Mouse (Mus musculus) neural tube, embryonic 15.5 days (tissue): ENCODE measurements around the gene Gm9376. TPM values are rescaled to one million over a fixed set of nuclear protein-coding genes. Genes with fewer than 3 reads are reported as not detected.

ENCODE experiments used
- ATAC-seq: fragments of 200-750 bp; cut with Nextera tagmentation; 2 replicates; pipeline ENCODE4 v1.8.0; 2017; ENCODE audit warnings: mild to moderate bottlenecking, moderate TSS enrichment, moderate library complexity; ENCODE audit not compliant: low FRiP score
- H3K27ac ChIP-seq: fragments of 300-500 bp; sonication (generic); replicated peaks from 2 replicates; pipeline ENCODE4 v1.5.1; 2015; ENCODE audit warnings: mild to moderate bottlenecking, inconsistent platforms
- H3K27me3 ChIP-seq: fragments of 300-500 bp; sonication (generic); replicated peaks from 2 replicates; pipeline ENCODE4 v1.6.1; 2015; ENCODE audit warnings: inconsistent platforms
- H3K36me3 ChIP-seq: fragments of 300-500 bp; sonication (generic); 2 replicates; pipeline ENCODE4 v1.6.1; 2015; ENCODE audit warnings: inconsistent platforms
- H3K4me1 ChIP-seq: fragments of 300-500 bp; sonication (generic); 2 replicates; pipeline ENCODE4 v1.6.1; 2015; ENCODE audit warnings: inconsistent platforms
- H3K4me2 ChIP-seq: fragments of 300-500 bp; sonication (generic); 2 replicates; pipeline ENCODE4 v1.6.1; 2015; ENCODE audit warnings: inconsistent platforms, mild to moderate bottlenecking, moderate library complexity
- H3K4me3 ChIP-seq: fragments of 300-500 bp; sonication (generic); replicated peaks from 2 replicates; pipeline ENCODE4 v1.5.1; 2015; ENCODE audit warnings: mild to moderate bottlenecking, inconsistent platforms
- H3K9ac ChIP-seq: fragments of 300-500 bp; sonication (generic); replicated peaks from 2 replicates; pipeline ENCODE4 v1.6.1; 2015; ENCODE audit warnings: mild to moderate bottlenecking, inconsistent platforms
- H3K9me3 ChIP-seq: fragments of 300-500 bp; sonication (generic); replicated peaks from 2 replicates; pipeline ENCODE4 v1.6.1; 2016; ENCODE audit warnings: inconsistent platforms
- WGBS: fragments of 180-500 bp; shearing (Covaris S2); methylation state at CpG from one replicate; pipeline ENCODE4 v1.1.7; 2015; ENCODE audit warnings: mixed read lengths; 5-methylcytosine and 5-hydroxymethylcytosine counted together
- polyA plus RNA-seq: library from polyadenylated mRNA; unstranded; fragments of >200 nt; fragmentation: Nextera tagmentation; extraction: Ambion mirVana; gene quantifications from 2 replicates; pipeline ENCODE4 v1.2.1, GENCODE M21; 2015

The Gm9376 gene
- polyA plus RNA-seq: not detected in 2 replicates

GRCm38 (mm10) chr14:118266660-118267059 lies at the start of gene Gm9376:
Gene Gm9376, plus strand, starts transcription at chr14:118266960.
- Histone ChIP-seq H3K9me3 (no peaks in the 10 kb centered on the region), H3K27ac (no peak within 1 kb of the TSS), H3K36me3 (no peaks in the 10 kb centered on the region), H3K4me3 (no peak within 1 kb of the TSS), H3K9ac (no peak within 1 kb of the TSS), H3K27me3 (no peaks in the 10 kb centered on the region), H3K4me1 (no peaks in the 10 kb centered on the region), H3K4me2 (no peak within 1 kb of the TSS)
- no peak for ATAC-seq
- WGBS: 94% methylated on average over 2 of the region's 2 CpGs

GRCm38 (mm10) chr14:118220885-118221284 lies 45.9 kb upstream of the Gm9376 start:
- Histone ChIP-seq H3K27me3 (peaks cover 34% of the 10 kb centered on the region), H3K9me3 (no peaks in the 10 kb centered on the region), H3K27ac (no peak overlapping the region), H3K9ac (no peak overlapping the region), H3K4me1 (peaks cover 7% of the 10 kb centered on the region), H3K4me3 (no peak overlapping the region), H3K36me3 (no peaks in the 10 kb centered on the region), H3K4me2 (no peak overlapping the region)
- WGBS: 92% methylated on average over 1 of the region's 1 CpGs
- no peak for ATAC-seq

DNA sequence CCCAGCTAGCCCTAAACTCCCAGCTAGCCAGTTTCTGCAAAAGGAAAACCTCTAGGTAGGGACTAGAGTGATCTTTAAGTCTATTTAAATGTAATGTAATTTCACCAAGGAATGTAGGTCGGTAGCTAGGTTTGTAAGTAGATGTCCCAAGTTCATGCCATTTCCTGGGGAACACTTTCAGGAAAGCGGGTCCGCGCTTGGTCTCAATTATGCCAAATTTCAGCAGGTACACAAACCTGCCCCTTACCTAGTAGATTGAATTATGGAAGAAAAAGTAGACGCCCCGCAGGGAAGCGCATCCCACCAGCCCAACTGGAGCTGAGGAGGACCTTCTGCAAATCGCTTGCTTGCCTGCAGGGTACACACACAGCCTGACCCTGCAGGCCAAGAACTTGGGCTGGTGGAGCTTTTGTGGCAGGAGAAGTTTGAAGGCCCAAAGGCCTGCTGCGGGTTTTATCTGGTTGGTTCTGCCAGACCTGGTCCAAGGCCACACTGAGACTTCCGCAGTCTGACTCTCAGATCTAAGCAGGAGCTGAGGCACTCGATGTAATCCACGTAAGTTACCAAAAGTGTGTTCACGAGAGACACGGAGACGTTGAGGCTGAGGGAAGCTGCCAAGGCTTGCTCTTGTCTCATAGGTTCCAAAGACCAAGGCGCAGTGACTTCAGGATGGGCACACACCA lies 41.6 kb upstream of the Gm9376 start:
- peak overlapping the region; percentile 35 for H3K4me2 ChIP-seq
- H3K36me3 ChIP-seq: no peaks in the 10 kb centered on the region
- no peaks in the 10 kb centered on the region for H3K9me3 ChIP-seq
- no peak overlapping the region for H3K27ac ChIP-seq
- no peak for ATAC-seq
- H3K27me3 ChIP-seq: peaks cover 62% of the 10 kb centered on the region
- H3K4me1 ChIP-seq: peaks cover 28% of the 10 kb centered on the region
- 28% methylated on average over 16 of the region's 16 CpGs for WGBS
- no peak overlapping the region for H3K4me3 ChIP-seq
- no peak overlapping the region for H3K9ac ChIP-seq

GRCm38 (mm10) chr14:118225911-118226310 lies 40.8 kb upstream of the Gm9376 start:
- Histone ChIP-seq H3K4me1 (peaks cover 28% of the 10 kb centered on the region), H3K9ac (no peak overlapping the region), H3K4me3 (peak overlapping the region; percentile 9; the same call in 1 of the 2 replicates), H3K36me3 (no peaks in the 10 kb centered on the region), H3K4me2 (peak overlapping the region; percentile 35), H3K9me3 (no peaks in the 10 kb centered on the region), H3K27me3 (peaks cover 65% of the 10 kb centered on the region), H3K27ac (no peak overlapping the region)
- under 1% methylated on average over 21 of the region's 21 CpGs for WGBS
- peak; percentile 7; the same call in 1 of the 2 replicates for ATAC-seq

DNA sequence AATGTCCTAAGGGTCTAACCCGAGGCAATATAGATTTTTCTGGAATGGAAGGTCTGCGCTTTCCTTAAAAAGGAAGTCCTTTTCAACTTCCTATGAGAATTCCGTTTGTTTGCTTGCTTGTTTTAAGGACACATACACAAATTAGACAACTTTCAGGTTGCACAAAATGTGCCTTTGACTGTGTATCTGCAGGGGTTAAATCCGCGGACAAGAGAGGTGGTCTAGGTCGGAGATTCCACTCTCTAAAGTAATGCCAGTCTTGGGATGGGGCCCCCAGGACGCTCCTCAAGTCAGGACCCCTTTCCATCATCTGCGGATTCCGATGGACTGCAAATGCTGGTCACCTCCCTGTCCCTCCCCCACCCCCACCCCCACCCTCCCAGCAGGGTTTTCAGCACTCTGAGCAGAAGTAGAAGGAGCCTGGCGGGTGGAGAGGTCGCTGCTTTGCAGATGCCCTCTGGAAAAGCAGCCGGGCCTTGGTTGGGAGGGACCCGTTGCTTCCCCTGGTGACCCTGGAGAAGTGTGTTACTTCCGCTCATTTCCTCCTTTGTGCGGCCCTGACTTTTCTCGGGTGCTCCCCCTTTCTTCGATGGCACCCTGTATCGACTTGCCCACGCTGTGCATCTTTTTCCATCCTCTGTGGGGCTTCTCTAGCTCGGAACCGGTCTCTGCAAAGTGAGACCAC lies 40.1 kb upstream of the Gm9376 start:
- WGBS: 2% methylated on average over 21 of the region's 21 CpGs
- no peak overlapping the region for H3K4me3 ChIP-seq
- H3K36me3 ChIP-seq: no peaks in the 10 kb centered on the region
- no peak overlapping the region for H3K27ac ChIP-seq
- H3K27me3 ChIP-seq: peaks cover 71% of the 10 kb centered on the region
- H3K9ac ChIP-seq: no peak overlapping the region
- peaks cover 35% of the 10 kb centered on the region for H3K4me1 ChIP-seq
- H3K4me2 ChIP-seq: peak overlapping the region; percentile 35
- no peak for ATAC-seq
- no peaks in the 10 kb centered on the region for H3K9me3 ChIP-seq

GRCm38 (mm10) chr14:118232381-118232970 lies 34.3 kb upstream of the Gm9376 start:
- H3K4me1 ChIP-seq: peaks cover 48% of the 10 kb centered on the region
- no peak for ATAC-seq
- H3K9ac ChIP-seq: no peak overlapping the region
- H3K4me3 ChIP-seq: no peak overlapping the region
- 4% methylated on average over 8 of the region's 8 CpGs for WGBS
- H3K27me3 ChIP-seq: peaks cover 70% of the 10 kb centered on the region
- H3K9me3 ChIP-seq: no peaks in the 10 kb centered on the region
- H3K4me2 ChIP-seq: peak overlapping the region; percentile 45
- no peak overlapping the region; the same call in 1 of the 2 replicates for H3K27ac ChIP-seq
- no peaks in the 10 kb centered on the region for H3K36me3 ChIP-seq

DNA sequence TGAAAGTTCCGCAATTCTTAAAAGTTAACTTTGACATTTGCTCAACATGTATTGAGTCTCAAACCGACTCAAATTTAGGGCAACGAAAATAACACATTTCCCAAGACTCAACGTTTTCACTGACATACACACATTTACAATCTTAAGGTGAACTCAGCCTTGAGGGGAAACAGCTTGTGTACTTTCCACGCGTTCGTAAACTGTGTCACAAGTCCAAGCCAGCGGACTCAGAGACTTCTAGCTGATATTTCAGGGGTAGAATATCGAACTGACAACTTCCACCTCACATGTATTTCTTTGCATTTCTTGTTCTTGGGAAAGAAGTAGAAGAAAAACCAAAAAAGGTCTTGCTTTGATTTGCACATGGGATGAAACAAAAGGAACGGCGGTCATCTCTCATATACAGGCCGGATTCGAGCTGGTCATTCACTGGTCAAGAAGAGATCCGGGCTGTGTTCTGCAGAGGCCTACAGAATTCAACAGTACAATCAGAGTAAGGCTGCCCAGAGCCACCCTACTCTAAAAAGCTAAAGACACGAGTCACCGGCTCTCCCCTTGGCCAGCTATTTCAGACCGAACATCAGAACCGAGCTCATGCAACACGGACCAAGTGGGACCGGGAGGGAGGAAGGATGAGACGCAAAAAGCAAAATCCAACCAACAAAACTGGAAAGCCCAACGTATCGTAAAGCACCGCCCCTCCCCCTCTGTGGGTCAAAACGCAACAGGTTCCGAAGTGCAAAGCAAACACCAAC lies 32.8 kb upstream of the Gm9376 start:
- Histone ChIP-seq H3K9me3 (no peaks in the 10 kb centered on the region), H3K36me3 (no peaks in the 10 kb centered on the region), H3K27me3 (peaks cover 62% of the 10 kb centered on the region), H3K4me3 (peak overlapping the region; percentile 52), H3K4me1 (peaks cover 42% of the 10 kb centered on the region), H3K27ac (peak overlapping the region; percentile 79; the same call in 1 of the 2 replicates), H3K4me2 (peak overlapping the region; percentile 89), H3K9ac (0 out of 2 replicates have a peak overlapping the region, but pooled peaks have one; percentile 51)
- 4% methylated on average over 26 of the region's 26 CpGs for WGBS
- no peak for ATAC-seq

- no peaks in the 10 kb centered on the region for H3K36me3 ChIP-seq
- H3K4me3 ChIP-seq: peak overlapping the region; percentile 52
- H3K4me2 ChIP-seq: peak overlapping the region; percentile 89
- WGBS: under 1% methylated on average over 74 of the region's 84 CpGs
- peak overlapping the region; percentile 51 for H3K9ac ChIP-seq
- no peaks in the 10 kb centered on the region for H3K9me3 ChIP-seq
- peaks cover 42% of the 10 kb centered on the region for H3K4me1 ChIP-seq
- ATAC-seq: no peak
- H3K27me3 ChIP-seq: peaks cover 63% of the 10 kb centered on the region
- peak overlapping the region; percentile 79; the same call in 1 of the 2 replicates for H3K27ac ChIP-seq
These were observed 32.1 kb upstream of the Gm9376 start for GRCm38 (mm10) chr14:118234541-118235210.

DNA sequence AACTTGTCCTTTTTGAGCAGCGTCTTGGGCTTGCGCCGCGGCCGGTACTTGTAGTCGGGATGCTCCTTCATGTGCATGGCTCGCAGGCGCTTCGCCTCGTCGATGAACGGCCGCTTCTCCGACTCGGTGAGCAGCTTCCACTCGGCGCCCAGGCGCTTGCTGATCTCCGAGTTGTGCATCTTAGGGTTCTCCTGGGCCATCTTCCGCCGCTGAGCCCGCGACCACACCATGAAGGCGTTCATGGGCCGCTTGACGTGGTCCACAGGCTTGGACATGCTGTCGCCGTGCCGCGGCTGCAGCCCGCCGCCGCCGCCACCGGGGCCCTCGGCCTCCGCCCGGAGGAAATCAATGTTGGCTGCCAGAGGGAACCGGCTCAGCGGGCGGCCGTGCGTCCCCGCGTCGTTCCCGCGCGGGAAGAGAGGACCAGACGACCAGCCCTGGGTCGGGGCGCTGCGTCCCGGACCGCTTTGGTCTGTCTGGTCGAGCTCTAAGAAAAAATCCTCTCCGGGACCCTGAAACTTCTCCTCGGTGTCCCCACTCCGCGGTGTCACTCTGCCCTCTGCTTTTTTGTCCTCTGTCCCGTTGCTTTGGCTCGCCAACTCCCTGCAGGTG lies 31.3 kb upstream of the Gm9376 start:
- Histone ChIP-seq H3K27ac (peak overlapping the region; percentile 79), H3K4me2 (peak overlapping the region; percentile 89), H3K36me3 (no peaks in the 10 kb centered on the region), H3K9ac (peak overlapping the region; percentile 51), H3K27me3 (peaks cover 64% of the 10 kb centered on the region), H3K4me3 (peak overlapping the region; percentile 52), H3K4me1 (peaks cover 42% of the 10 kb centered on the region), H3K9me3 (no peaks in the 10 kb centered on the region)
- ATAC-seq: no peak
- under 1% methylated on average over 53 of the region's 62 CpGs for WGBS

DNA sequence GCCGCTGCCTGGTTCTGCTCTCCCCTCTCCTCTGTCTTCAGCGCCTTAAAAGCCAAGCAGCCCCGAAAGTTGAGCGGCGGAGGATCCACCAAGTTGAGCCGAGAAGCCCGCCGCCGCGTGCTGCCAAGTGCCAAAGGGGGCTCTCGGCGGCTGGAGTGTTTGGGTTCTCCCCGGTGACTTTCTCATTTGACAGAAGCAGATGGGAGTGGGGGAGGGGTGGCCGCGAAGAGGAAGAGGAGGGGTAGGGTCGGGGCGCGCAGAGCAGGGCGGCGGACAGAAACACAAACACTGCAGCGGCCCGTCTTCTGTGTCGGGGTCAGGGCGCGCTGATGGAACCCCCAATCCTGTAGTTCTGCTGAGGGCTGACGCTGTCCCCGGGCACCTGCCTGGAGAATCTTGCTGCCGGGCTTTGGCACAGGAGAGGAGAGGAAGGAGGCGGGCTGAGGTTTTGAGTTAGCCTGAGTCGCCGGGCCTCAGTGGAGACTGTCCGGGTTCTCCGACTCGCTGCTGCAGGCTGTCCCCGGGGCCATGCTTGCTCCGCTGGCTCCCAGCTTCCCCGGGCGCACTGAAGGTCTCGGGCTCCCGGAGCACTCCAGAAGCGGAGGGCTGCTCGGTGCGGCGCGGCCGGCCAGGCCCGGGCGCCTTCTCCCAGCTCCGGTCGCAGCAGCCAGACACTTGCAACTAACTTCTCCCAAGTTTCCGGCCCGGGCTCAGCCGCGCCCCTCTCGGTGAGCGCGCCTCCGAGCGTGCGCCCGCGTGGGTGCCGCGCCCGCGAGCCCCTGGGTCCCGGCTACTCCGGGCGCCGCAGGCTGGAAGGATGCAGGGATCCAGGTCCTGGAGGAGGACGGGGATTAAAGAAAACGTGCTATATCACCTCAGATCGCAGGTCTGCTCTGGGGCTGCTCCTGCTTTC lies 30.5 kb upstream of the Gm9376 start:
- Histone ChIP-seq H3K9ac (peak overlapping the region; percentile 51), H3K27me3 (peaks cover 63% of the 10 kb centered on the region)
- 0% methylated on average over 73 of the region's 73 CpGs for WGBS

More for the DNA sequence above, 30.5 kb upstream of the Gm9376 start:
- no peaks in the 10 kb centered on the region for H3K9me3 ChIP-seq
- peak overlapping the region; percentile 89 for H3K4me2 ChIP-seq
- peak; percentile 59 for ATAC-seq
- peaks cover 39% of the 10 kb centered on the region for H3K4me1 ChIP-seq
- no peaks in the 10 kb centered on the region for H3K36me3 ChIP-seq
- peak overlapping the region; percentile 52 for H3K4me3 ChIP-seq
- peak overlapping the region; percentile 79 for H3K27ac ChIP-seq
